Mouse (Mus musculus) embryonic facial prominence, embryonic 14.5 days (tissue): Measurements from ENCODE around the gene Myrfl. TPM values are rescaled to one million over a fixed set of nuclear protein-coding genes. Genes with fewer than 3 reads are reported as not detected.
A peak's percentile ranks its signal among the peaks of the same experiment; 100 is the strongest.

Source experiments
- ATAC-seq: fragments of 200-750 bp; cut with Nextera tagmentation; 2 replicates; pipeline ENCODE4 v1.8.0; 2017; ENCODE audit warnings: low read depth, moderate number of reproducible peaks, moderate TSS enrichment
- DNase-seq: peaks from one replicate; pipeline ENCODE4 v3.0.0-alpha.2; 2015; ENCODE audit warnings: low spot score
- H3K27ac ChIP-seq: fragments of 300-500 bp; sonication (generic); replicated peaks from 2 replicates; pipeline ENCODE4 v1.5.1; 2014; ENCODE audit warnings: low read depth, mild to moderate bottlenecking, low read length, moderate library complexity
- H3K27me3 ChIP-seq: fragments of 300-500 bp; sonication (generic); replicated peaks from 2 replicates; pipeline ENCODE4 v1.6.1; 2014; ENCODE audit warnings: low read length; ENCODE audit not compliant: control insufficient read depth, insufficient read depth
- H3K36me3 ChIP-seq: fragments of 300-500 bp; sonication (generic); 2 replicates; pipeline ENCODE4 v1.6.1; 2014; ENCODE audit warnings: low read length, mixed read lengths; ENCODE audit not compliant: control insufficient read depth, insufficient read depth
- H3K4me1 ChIP-seq: fragments of 300-500 bp; sonication (generic); 2 replicates; pipeline ENCODE4 v1.6.1; 2014; ENCODE audit warnings: antibody characterized with exemption, low read length; ENCODE audit not compliant: control insufficient read depth, insufficient read depth
- H3K4me2 ChIP-seq: fragments of 300-500 bp; sonication (generic); 2 replicates; pipeline ENCODE4 v1.6.1; 2014; ENCODE audit warnings: low read depth, mild to moderate bottlenecking, low read length, moderate library complexity, mixed read lengths
- H3K4me3 ChIP-seq: fragments of 300-500 bp; sonication (generic); 2 replicates; pipeline ENCODE4 v1.5.1; 2014; ENCODE audit warnings: low read depth, mild to moderate bottlenecking, low read length
- H3K9ac ChIP-seq: fragments of 300-500 bp; sonication (generic); 2 replicates; pipeline ENCODE4 v1.6.1; 2014; ENCODE audit warnings: low read depth, mild to moderate bottlenecking, low read length, moderate library complexity, mixed read lengths
- H3K9me3 ChIP-seq: fragments of 300-500 bp; sonication (generic); 2 replicates; pipeline ENCODE4 v1.6.1; 2016; ENCODE audit warnings: low read length; ENCODE audit not compliant: control insufficient read depth
- WGBS: fragments of 180-500 bp; shearing (Covaris S2); extraction: QIAGEN DNeasy Blood & Tissue Kit; methylation state at CpG from one replicate; pipeline ENCODE4 v1.1.7; 2014; 5-methylcytosine and 5-hydroxymethylcytosine counted together
- polyA plus RNA-seq: library from polyadenylated mRNA; unstranded; fragments of >200 nt; fragmentation: Nextera tagmentation; extraction: Ambion mirVana; gene quantifications from 2 replicates; pipeline ENCODE4 v1.2.1, GENCODE M21; 2014

Myrfl gene
- polyA plus RNA-seq, 1 experiment from 2014 or later = 0.31 TPM

DNA sequence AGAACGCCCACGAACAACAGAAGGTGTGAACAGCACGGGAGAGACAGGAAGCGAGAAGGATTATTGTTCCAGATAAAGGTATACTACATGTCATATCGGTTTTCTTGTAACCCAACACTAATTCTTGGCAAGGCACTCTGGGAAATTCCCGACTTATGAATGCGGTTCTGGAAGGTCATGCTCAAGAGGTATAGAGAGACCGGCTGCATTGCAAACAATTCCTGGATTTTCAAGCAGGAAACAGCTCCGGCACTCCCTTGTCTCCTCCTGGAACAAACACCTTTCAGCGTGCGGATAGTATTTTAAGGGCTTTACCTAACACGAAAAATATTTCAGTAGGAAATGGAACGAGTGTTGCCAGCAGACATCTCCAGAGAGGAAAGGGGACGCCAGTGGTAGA, 145.8 kb downstream of the Myrfl start:
- Histone ChIP-seq H3K36me3 (no peaks in the 10 kb centered on the region), H3K27me3 (no peaks in the 10 kb centered on the region), H3K9me3 (0 out of 2 replicates have a peak, but pooled peaks cover 4% of the 10 kb centered on the region), H3K4me1 (peaks cover 9% of the 10 kb centered on the region), H3K9ac (no peak overlapping the region), H3K4me2 (no peak overlapping the region), H3K4me3 (no peak overlapping the region), H3K27ac (no peak overlapping the region; the same call in 1 of the 2 replicates)
- WGBS = 46% methylated on average over 14 of the region's 14 CpGs
- ATAC-seq (peak; percentile 72), DNase-seq (peak; percentile 85)

GRCm38 (mm10) chr10:116750062-116750461, 146.7 kb downstream of the Myrfl start:
- H3K27ac ChIP-seq = no peak overlapping the region
- 0 out of 2 replicates have a peak, but pooled peaks cover 5% of the 10 kb centered on the region for H3K4me1 ChIP-seq
- no peaks in the 10 kb centered on the region for H3K27me3 ChIP-seq
- H3K9me3 ChIP-seq = 0 out of 2 replicates have a peak, but pooled peaks cover 4% of the 10 kb centered on the region
- no peaks in the 10 kb centered on the region for H3K36me3 ChIP-seq
- 60% methylated on average over 6 of the region's 6 CpGs for WGBS
- no peak overlapping the region for H3K9ac ChIP-seq
- ATAC-seq (no peak; the same call in 1 of the 2 replicates), DNase-seq (no peak)
- H3K4me2 ChIP-seq = no peak overlapping the region
- no peak overlapping the region for H3K4me3 ChIP-seq

DNA sequence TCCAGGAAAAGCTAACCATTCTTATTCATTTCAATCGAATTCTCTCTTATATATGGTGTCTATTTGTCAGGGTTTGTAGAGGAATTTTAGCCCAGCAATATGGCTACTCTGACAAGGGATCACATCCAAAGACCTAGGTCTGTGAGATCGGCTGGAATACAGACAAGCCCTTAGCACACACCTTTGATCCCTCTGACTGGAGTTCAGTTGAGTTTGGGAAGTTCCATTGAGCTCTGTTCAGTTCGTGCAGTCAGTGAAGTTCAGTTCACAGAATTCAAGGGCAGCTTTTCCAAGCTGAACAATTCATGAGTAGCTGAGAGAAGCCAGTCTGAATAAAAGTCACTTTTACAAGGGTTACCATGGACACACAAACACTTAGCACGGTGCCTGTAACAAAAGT, 148.0 kb downstream of the Myrfl start:
- H3K9ac ChIP-seq = no peak overlapping the region
- WGBS = 89% methylated on average over 4 of the region's 4 CpGs
- no peak overlapping the region for H3K27ac ChIP-seq
- H3K27me3 ChIP-seq = no peaks in the 10 kb centered on the region
- H3K9me3 ChIP-seq = 0 out of 2 replicates have a peak, but pooled peaks cover 4% of the 10 kb centered on the region
- DNase-seq (no peak), ATAC-seq (no peak)
- H3K4me3 ChIP-seq = no peak overlapping the region
- H3K4me2 ChIP-seq = no peak overlapping the region
- no peaks in the 10 kb centered on the region for H3K36me3 ChIP-seq
- peaks cover 5% of the 10 kb centered on the region; the same call in 1 of the 2 replicates for H3K4me1 ChIP-seq

GRCm38 (mm10) chr10:116746281-116747011, 150.3 kb downstream of the Myrfl start:
- DNase-seq (no peak), ATAC-seq (no peak)
- H3K27ac ChIP-seq = no peak overlapping the region
- peaks cover 14% of the 10 kb centered on the region; the same call in 1 of the 2 replicates for H3K4me1 ChIP-seq
- H3K27me3 ChIP-seq = no peaks in the 10 kb centered on the region
- no peak overlapping the region for H3K4me2 ChIP-seq
- H3K9me3 ChIP-seq = 0 out of 2 replicates have a peak, but pooled peaks cover 4% of the 10 kb centered on the region
- H3K9ac ChIP-seq = no peak overlapping the region
- H3K4me3 ChIP-seq = no peak overlapping the region
- no peaks in the 10 kb centered on the region for H3K36me3 ChIP-seq
- WGBS = 76% methylated on average over 10 of the region's 10 CpGs

DNA sequence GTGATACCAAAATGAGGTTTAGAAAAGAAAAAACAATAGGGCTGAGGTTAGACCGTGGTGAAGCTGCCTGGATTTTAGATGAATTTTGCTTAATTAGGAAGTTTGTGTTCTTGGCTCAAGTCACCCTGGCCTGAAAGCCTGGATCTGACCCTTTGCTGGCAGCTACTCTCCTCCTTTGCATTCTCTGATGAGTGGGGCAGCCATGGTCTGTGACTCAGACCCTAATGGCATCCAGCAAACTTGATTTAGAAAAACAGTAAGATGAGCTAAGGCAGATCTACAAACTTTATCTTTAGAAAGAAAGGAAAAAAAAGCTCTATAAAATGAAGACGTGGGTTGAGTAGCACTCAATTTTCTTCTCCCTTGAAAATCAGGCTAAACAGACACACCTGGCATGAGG, 154.0 kb downstream of the Myrfl start:
- 59% methylated on average over 2 of the region's 2 CpGs for WGBS
- Histone ChIP-seq H3K9me3 (no peaks in the 10 kb centered on the region), H3K4me2 (no peak overlapping the region), H3K9ac (no peak overlapping the region), H3K4me3 (no peak overlapping the region), H3K4me1 (peaks cover 28% of the 10 kb centered on the region), H3K27ac (no peak overlapping the region), H3K27me3 (no peaks in the 10 kb centered on the region), H3K36me3 (no peaks in the 10 kb centered on the region)
- DNase-seq = no peak
- no peak for ATAC-seq

DNA sequence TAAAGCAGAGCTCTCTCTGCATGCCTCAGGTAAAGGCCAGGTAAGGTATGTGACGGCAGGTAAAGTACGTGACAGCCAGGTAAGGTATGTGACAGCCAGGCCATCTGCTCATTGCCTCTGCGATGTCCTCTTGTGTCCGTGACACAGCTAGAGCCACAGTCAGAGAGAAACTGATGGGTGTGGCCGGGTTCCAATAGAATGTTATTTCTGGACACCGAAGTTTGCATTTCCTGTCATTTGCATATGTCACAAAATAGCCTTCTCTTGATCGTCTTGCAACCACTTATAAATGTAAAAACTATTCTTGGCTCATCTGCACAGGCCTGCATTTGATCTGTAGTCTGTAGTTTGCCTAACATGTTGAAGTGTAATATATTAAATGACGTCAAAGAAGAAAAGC, 154.5 kb downstream of the Myrfl start:
- ATAC-seq (no peak), DNase-seq (no peak)
- Histone ChIP-seq H3K4me3 (no peak overlapping the region), H3K9me3 (no peaks in the 10 kb centered on the region), H3K4me2 (no peak overlapping the region), H3K4me1 (peaks cover 28% of the 10 kb centered on the region), H3K36me3 (no peaks in the 10 kb centered on the region), H3K9ac (no peak overlapping the region), H3K27me3 (no peaks in the 10 kb centered on the region), H3K27ac (peak overlapping the region; percentile 13; the same call in 1 of the 2 replicates)
- 82% methylated on average over 8 of the region's 8 CpGs for WGBS

GRCm38 (mm10) chr10:116741343-116741742, 155.4 kb downstream of the Myrfl start:
- peak; percentile 58 for DNase-seq
- Histone ChIP-seq H3K27ac (no peak overlapping the region), H3K27me3 (no peaks in the 10 kb centered on the region), H3K36me3 (no peaks in the 10 kb centered on the region), H3K4me1 (peaks cover 28% of the 10 kb centered on the region), H3K4me3 (no peak overlapping the region), H3K4me2 (no peak overlapping the region), H3K9me3 (no peaks in the 10 kb centered on the region), H3K9ac (no peak overlapping the region)
- 28% methylated on average over 6 of the region's 6 CpGs for WGBS
- ATAC-seq = no peak

GRCm38 (mm10) chr10:116740073-116740472, 156.6 kb downstream of the Myrfl start:
- Histone ChIP-seq H3K9me3 (no peaks in the 10 kb centered on the region), H3K4me3 (no peak overlapping the region), H3K4me1 (peaks cover 28% of the 10 kb centered on the region), H3K27me3 (no peaks in the 10 kb centered on the region), H3K9ac (no peak overlapping the region), H3K4me2 (no peak overlapping the region), H3K36me3 (no peaks in the 10 kb centered on the region), H3K27ac (peak overlapping the region; percentile 86)
- ATAC-seq (peak; percentile 79), DNase-seq (peak; percentile 87)
- 25% methylated on average over 7 of the region's 7 CpGs for WGBS

DNA sequence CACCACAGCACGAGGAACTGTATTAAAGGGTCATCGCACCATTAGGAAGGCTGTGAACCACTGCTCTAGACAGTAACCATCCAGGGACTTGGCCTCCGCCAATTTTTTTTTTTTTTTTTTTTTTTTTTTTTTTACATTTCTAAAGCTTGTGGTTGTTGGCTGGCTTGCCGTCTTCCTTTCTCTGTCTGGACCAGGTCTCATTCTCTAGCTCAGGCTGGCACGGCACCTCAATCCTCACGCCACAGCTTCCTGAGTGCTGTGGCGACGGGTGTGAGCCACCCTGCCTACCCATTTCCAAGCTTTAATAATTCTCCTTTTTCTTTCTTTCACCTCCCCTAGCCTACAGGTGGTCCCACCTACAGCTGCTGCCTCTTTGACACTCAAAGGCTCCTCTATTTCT, 158.2 kb downstream of the Myrfl start:
- no peaks in the 10 kb centered on the region for H3K27me3 ChIP-seq
- no peaks in the 10 kb centered on the region for H3K9me3 ChIP-seq
- peaks cover 28% of the 10 kb centered on the region for H3K4me1 ChIP-seq
- no peak overlapping the region for H3K4me3 ChIP-seq
- DNase-seq (no peak), ATAC-seq (no peak)
- H3K4me2 ChIP-seq = no peak overlapping the region
- WGBS = 79% methylated on average over 7 of the region's 8 CpGs
- no peak overlapping the region for H3K27ac ChIP-seq
- no peak overlapping the region for H3K9ac ChIP-seq
- H3K36me3 ChIP-seq = no peaks in the 10 kb centered on the region
